Mouse (Mus musculus) right cerebral cortex, postnatal 25 days (tissue): Measurements from ENCODE around the gene Rhag.

Experiments
- DNase-seq: peaks from one replicate; pipeline ENCODE4 v3.0.0; 2022

Rhag gene

DNA sequence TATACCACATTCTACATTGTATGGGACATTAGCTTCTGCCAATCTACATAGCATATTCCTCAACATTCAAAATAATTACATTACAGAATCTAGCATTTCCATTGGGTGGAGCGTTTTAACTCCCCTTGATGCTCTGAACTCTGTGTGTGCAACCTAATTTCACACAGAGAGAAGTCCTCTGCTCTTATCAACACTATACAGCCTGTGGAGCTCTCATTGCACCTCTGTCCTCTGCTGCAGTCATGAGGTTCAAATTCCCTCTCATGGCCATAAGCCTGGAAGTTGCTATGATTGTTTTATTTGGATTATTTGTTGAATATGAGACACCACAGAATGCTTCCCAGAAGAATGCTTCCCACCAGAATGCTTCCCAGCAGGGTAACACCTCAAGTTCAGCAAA is at the start of gene Rhag:
Gene Rhag (plus strand): TSS at position 193 of the 400 bp plus-strand sequence.
- no peak for DNase-seq

GRCm38 (mm10) chr17:40763662-40764061 is 47.3 kb upstream of the Rhag start:
- no peak for DNase-seq

GRCm38 (mm10) chr17:40767120-40767519 is 43.8 kb upstream of the Rhag start:
- DNase-seq = no peak

- DNase-seq = no peak
Observed at GRCm38 (mm10) chr17:40789877-40790276, 21.0 kb upstream of the Rhag start.

- no peak for DNase-seq
Observed at GRCm38 (mm10) chr17:40793921-40794854, 16.7 kb upstream of the Rhag start.

DNA sequence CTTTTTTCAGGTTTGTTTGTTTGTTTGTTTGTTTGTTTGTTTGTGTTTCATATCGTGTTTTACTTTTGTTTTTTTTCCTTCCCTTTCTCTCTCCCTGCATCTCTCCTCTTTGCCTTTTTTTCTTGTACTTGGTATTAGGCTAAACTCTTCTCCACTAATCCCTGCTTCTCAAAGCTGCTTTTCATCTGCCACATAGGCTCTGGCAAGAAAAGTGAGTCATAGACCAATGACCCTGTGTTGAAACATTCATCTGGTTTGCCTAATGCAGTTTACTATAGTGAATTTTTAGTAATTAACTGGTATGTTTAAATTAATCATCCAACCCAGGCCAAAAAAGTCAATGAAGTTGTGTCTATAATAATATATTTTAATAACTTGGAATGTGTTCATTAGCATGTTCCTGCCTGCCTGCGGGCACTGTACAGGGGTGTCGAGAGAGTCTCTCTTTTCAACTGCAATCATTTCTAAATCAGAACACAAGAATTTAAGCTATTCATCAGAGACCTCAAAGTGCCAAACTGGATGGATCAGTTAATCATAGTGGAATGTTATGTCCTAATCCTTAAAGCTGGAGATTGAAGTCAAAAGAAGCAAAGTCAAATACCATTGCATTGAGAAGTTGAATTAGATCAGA is 8.1 kb upstream of the Rhag start:
- DNase-seq = no peak

DNA sequence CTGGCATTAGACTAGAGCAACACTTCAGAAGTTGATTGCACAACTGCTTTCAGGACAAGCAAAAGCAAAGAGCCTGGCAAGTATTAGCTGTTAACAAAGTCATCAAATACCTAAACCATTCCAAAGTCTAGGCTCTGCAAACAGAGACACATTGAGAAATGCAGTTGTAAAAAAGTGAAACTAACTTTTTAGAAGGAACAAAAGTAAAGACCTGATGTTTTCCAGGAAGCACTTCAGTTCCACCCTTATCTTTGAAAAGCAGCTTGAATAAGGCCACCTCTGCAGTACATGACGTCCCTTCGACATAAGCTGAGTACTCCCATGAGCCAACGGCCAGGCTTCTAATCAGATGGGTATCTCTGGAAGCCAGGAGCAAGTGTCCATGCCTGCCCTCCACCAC is 4.4 kb upstream of the Rhag start:
- no peak for DNase-seq

GRCm38 (mm10) chr17:40806953-40807572 is 3.9 kb upstream of the Rhag start, which contains the start of gene Crisp2:
Gene Crisp2, minus strand, starts transcription at chr17:40807003.
- no peak for DNase-seq

DNA sequence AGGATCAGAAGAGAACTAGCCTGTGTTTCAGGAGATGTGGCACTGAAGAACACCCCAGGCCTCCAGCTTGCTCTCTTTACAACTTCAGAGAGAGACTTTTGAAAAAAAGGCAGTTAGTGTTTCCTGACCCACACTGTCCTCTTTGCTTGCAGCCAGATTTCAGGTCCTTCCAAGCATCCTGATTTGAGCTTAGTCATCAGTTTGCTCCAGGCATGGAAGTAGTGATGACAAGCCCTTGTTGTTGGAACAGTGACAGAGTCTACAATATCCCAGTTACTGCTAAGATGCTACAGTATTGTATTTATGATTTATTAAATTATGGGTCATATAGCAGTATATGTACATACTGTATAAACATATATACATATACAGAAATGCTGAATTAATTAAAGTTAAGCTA is 2.9 kb upstream of the Rhag start:
- no peak for DNase-seq

- no peak for DNase-seq
Observed at GRCm38 (mm10) chr17:40811560-40811959, 634 bp downstream of the Rhag start.

- no peak for DNase-seq
Observed at GRCm38 (mm10) chr17:40812259-40812658, 1.3 kb downstream of the Rhag start.

DNA sequence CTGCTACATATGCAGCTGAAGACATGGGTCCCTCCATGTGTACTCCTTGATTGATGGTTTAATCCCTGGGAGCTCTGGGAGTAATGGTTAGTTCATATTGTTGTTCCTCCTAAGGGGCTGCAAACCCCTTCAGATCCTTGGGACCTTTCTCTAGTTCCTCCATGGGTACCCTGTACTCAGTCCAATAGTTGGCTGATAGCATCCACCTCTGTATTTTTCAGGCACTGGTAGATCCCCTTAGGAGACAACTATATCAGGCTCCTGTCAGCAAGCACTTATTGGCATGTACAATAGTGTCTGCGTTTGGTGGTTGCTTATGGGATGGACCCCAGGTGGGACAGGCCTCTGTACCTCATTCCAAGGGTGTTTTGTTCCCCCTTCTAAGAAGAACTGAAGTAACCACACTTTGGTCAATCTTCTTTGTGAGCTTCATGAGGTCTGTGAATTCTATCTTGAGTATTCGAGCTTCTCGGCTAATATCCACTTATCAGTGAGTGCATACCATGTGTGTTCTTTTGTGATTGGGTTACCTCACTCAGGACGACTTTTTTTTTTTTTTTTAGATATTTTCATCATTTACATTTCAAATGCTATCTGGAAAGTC is 6.5 kb downstream of the Rhag start:
- no peak for DNase-seq

DNA sequence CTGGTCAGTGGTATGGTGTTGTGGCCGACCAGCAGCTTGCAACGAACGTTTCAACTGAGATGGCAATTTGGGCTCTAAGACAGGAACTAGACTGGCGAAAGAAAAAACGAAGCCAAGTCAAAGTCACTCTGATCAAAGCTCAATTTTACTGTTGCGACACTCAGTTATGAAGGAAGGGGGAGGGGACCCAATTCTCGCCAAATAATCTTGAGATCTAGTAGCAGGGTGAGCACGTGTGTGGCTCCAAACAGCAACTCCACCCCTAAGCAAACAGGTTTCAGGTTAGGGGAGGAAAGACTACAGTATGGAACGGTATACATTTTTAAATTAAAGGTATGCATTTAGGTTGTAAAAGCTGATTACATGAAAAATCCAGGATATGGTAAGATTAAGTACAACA is 10.6 kb downstream of the Rhag start:
- DNase-seq = no peak

DNA sequence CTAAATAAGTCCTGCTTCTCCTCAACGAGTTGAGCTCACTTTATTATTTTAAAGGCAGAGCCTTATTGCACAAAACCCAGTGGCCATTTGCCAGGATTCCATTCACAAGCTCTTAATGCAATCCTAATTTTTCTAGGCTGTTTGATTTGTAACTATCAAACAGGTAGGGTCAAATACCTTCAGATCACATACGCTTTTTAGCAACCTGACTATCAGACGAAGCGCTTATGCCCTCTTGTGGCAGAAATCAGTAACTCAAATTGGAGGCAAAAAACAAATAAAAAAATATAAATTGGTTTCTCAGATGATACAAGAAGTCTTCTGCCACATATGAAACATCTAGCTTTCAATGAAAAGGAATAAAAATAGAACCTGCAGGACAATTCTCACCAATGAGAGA is 12.9 kb downstream of the Rhag start:
- no peak for DNase-seq

DNA sequence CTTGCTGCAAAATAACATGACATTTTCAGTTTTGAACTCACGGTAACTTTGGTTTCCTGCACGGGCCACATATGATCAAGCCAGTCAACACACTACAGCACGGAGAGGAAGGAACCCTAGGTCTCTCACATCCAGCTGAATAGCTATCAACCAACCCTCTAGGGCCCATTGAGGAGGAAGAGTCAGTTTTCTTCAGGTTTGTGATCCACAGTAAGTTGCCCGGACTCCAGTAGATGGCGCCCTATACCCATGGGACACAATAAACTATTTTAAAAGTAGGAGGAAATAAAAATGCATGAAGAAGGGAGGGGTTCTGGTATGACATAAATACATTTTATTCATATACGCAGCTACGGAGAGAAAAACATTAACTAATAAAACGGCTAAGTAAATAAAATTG is 13.6 kb downstream of the Rhag start:
- no peak for DNase-seq

DNA sequence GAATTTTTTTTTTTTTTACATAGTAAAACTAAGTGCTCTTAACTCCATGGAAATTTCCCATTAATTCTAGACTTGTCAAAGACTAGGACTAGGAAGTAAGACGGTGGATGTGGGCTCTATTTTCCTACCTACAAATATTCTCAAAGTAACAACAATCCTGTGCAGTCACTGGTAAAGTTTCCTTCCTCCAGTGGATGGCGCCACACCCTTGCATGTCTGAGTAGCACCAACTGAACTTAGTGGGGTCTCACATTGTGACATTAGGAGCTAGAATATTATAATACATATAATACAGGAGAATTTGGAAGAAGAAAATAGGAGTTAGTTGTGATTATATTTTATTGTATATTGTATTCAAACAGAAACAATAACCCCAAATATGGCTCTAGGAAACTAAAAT is 20.9 kb downstream of the Rhag start:
- no peak for DNase-seq

GRCm38 (mm10) chr17:40837308-40837707 is 26.4 kb downstream of the Rhag start:
- no peak for DNase-seq

- DNase-seq = no peak
Observed at GRCm38 (mm10) chr17:40855065-40855464, 44.1 kb downstream of the Rhag start.

- no peak for DNase-seq
Observed at GRCm38 (mm10) chr17:40868952-40869747, 58.2 kb downstream of the Rhag start.

- DNase-seq = no peak
Observed at GRCm38 (mm10) chr17:40872626-40873025, 61.7 kb downstream of the Rhag start.

DNA sequence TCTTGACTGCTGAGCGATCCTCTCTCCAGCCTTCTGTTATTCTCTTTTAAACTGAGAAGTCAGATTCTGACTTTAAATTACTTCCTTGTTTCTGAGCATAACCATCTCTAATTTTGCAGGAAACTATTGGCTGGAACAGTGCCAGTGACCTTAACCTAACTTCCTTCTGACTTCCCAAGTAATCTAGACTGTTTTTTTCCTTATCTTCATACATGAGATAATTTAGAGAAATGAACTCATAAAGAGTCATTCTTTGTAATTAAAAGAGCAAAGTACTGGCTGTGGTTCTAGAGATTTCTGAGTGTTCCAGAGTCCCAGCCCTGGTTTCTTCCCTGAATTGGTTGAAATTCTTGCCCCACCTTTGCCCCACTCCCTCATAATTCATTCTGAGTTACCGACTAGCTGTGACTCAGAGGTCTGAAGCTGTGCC is 62.7 kb downstream of the Rhag start:
- DNase-seq = no peak

DNA sequence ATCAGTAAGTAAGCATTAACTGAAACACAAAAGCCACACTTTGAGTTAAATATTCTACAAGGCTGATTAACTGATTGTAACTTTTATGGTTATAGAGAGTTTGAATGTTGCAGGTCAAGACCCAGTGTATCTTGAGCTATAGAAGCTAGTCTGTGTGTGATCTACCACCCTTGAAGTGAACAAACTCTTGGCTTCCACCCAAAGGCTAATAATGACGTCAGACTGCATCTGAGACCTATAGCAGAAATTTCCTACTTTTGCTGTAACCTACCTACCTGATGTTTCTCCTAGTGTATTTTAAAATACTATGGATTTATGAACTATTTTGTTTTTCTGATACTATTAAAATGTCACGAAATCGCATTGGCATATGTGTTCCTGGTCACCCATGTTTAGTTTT is 63.8 kb downstream of the Rhag start:
- DNase-seq = no peak

- DNase-seq = no peak
Observed at GRCm38 (mm10) chr17:40875568-40875967, 64.6 kb downstream of the Rhag start.
